Mouse (Mus musculus): ENCODE measurements around the gene Acaca.

DNA sequence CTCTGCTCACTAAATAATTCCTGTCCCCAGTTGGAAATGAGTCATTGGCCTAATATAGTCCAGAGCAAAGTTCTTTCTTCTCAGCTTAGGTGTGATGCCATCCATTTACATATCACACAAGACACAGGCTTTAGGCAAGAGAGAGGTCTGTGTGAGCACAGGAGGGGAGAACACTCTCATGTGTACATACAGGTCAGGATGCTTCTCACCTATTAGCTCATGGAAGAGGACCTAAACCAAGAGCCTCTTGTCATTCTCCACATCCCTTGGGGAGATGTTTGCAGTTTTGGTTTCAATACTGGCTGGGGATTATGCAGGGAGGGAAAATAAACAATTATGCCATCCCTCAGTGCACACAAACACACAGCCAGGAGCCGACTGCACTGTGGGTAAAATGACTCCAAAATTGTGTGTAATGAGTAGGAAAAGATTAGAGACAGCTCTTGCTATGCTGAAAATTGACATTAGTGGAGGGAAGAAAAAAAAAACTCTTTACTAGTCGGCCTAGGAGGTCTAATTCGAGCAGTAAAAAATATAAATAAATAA lies 246.6 kb downstream of the Acaca start:
- no peak for TF ChIP-seq POLR2A (IDR thresholded peaks at IDR 0.05; ENCODE audit: low read depth, low read length)
- TF ChIP-seq CTCF (IDR thresholded peaks at IDR 0.05; ENCODE audit: borderline replicate concordance, insufficient read depth, low read length), result no peak

All from embryonic fibroblast, embryonic 13.5 days (primary cell).